Mouse (Mus musculus) liver, adult 2 months (tissue): ENCODE measurements around the gene Rsph14.

Source experiments
- CTCF ChIP-seq: fragments of 200-500 bp; IDR thresholded peaks from 2 replicates; pipeline ENCODE4 v1.5.1; 2011; ENCODE audit warnings: low read depth, low read length, control low read depth
- POLR2A ChIP-seq: fragments of 200-500 bp; IDR thresholded peaks from 2 replicates; pipeline ENCODE4 v1.6.1; 2011; ENCODE audit warnings: low read length, control low read depth; ENCODE audit not compliant: insufficient read depth; ENCODE audit errors: extremely low read depth

- TF ChIP-seq CTCF, result no peak
- no peak for TF ChIP-seq POLR2A
These were observed 36.4 kb upstream of the Rsph14 start for GRCm38 (mm10) chr10:75068624-75069328.
